Mouse (Mus musculus) limb, embryonic 12.5 days (tissue): ENCODE data around the gene Rab11fip5. TPM values are rescaled to one million over a fixed set of nuclear protein-coding genes. Genes with fewer than 3 reads are reported as not detected.
A peak's percentile ranks its signal among the peaks of the same experiment; 100 is the strongest.

ENCODE experiments used
- ATAC-seq: fragments of 200-750 bp; cut with Nextera tagmentation; 2 replicates; pipeline ENCODE4 v1.8.0; 2017; ENCODE audit warnings: low read depth, moderate TSS enrichment; ENCODE audit not compliant: insufficient number of reproducible peaks, insufficient read depth, low FRiP score, low TSS enrichment
- H3K27ac ChIP-seq: fragments of 300-500 bp; sonication (generic); 2 replicates; pipeline ENCODE4 v1.5.1; 2016; ENCODE audit warnings: mild to moderate bottlenecking, moderate library complexity
- H3K27me3 ChIP-seq: fragments of 300-500 bp; sonication (generic); 2 replicates; pipeline ENCODE4 v1.6.1; 2016; ENCODE audit warnings: mild to moderate bottlenecking, moderate library complexity
- H3K36me3 ChIP-seq: fragments of 300-500 bp; sonication (generic); 2 replicates; pipeline ENCODE4 v1.6.1; 2016; ENCODE audit warnings: mild to moderate bottlenecking, moderate library complexity
- H3K4me1 ChIP-seq: fragments of 300-500 bp; sonication (generic); replicated peaks from 2 replicates; pipeline ENCODE4 v1.6.1; 2016
- H3K4me2 ChIP-seq: fragments of 300-500 bp; sonication (generic); 2 replicates; pipeline ENCODE4 v1.6.1; 2016; ENCODE audit warnings: mild to moderate bottlenecking, moderate library complexity
- H3K4me3 ChIP-seq: fragments of 300-500 bp; sonication (generic); replicated peaks from 2 replicates; pipeline ENCODE4 v1.5.1; 2016; ENCODE audit warnings: mild to moderate bottlenecking
- H3K9ac ChIP-seq: fragments of 300-500 bp; sonication (generic); replicated peaks from 2 replicates; pipeline ENCODE4 v1.6.1; 2016; ENCODE audit warnings: mild to moderate bottlenecking, moderate library complexity
- H3K9me3 ChIP-seq: fragments of 300-500 bp; sonication (generic); 2 replicates; pipeline ENCODE4 v1.6.1; 2016; ENCODE audit warnings: mild to moderate bottlenecking, moderate library complexity
- WGBS: fragments of 180-500 bp; shearing (Covaris S2); methylation state at CpG from one replicate; pipeline ENCODE4 v1.1.7; 2016; 5-methylcytosine and 5-hydroxymethylcytosine counted together
- polyA plus RNA-seq: library from polyadenylated mRNA; unstranded; fragments of >200 nt; fragmentation: Nextera tagmentation; extraction: Ambion mirVana; gene quantifications from 2 replicates; pipeline ENCODE4 v1.2.1, GENCODE M21; 2016

Rab11fip5 gene
- polyA plus RNA-seq, 1 experiment from 2014 or later: 9.8 TPM

- 49% methylated on average over 9 of the region's 9 CpGs for WGBS
Measured at GRCm38 (mm10) chr6:85314064-85314798, 60.2 kb downstream of the Rab11fip5 start.

GRCm38 (mm10) chr6:85307894-85308293, 66.5 kb downstream of the Rab11fip5 start:
- Histone ChIP-seq H3K4me1 (peaks cover 2% of the 10 kb centered on the region), H3K27me3 (no peaks in the 10 kb centered on the region), H3K4me2 (no peak overlapping the region), H3K9me3 (no peaks in the 10 kb centered on the region), H3K27ac (no peak overlapping the region), H3K4me3 (no peak overlapping the region), H3K9ac (no peak overlapping the region), H3K36me3 (no peaks in the 10 kb centered on the region)
- 78% methylated on average over 4 of the region's 4 CpGs for WGBS
- ATAC-seq: no peak

More at GRCm38 (mm10) chr6:85314064-85314798, 60.2 kb downstream of the Rab11fip5 start:
- H3K4me2 ChIP-seq: no peak overlapping the region
- H3K27ac ChIP-seq: no peak overlapping the region
- H3K4me3 ChIP-seq: no peak overlapping the region
- no peak overlapping the region for H3K9ac ChIP-seq
- no peaks in the 10 kb centered on the region for H3K9me3 ChIP-seq
- no peak for ATAC-seq
- no peaks in the 10 kb centered on the region for H3K36me3 ChIP-seq
- H3K4me1 ChIP-seq: peaks cover 10% of the 10 kb centered on the region; the same call in 1 of the 2 replicates
- H3K27me3 ChIP-seq: no peaks in the 10 kb centered on the region

- WGBS: 87% methylated on average over 3 of the region's 3 CpGs
- peaks cover 11% of the 10 kb centered on the region for H3K4me1 ChIP-seq
- H3K4me3 ChIP-seq: no peak overlapping the region
- peaks cover 2% of the 10 kb centered on the region; the same call in 1 of the 2 replicates for H3K9me3 ChIP-seq
- H3K36me3 ChIP-seq: no peaks in the 10 kb centered on the region
- H3K27me3 ChIP-seq: no peaks in the 10 kb centered on the region
- no peak overlapping the region for H3K9ac ChIP-seq
- H3K4me2 ChIP-seq: no peak overlapping the region
- no peak overlapping the region for H3K27ac ChIP-seq
- ATAC-seq: no peak
Measured at GRCm38 (mm10) chr6:85306375-85306774, 68.1 kb downstream of the Rab11fip5 start.

- no peak for ATAC-seq
- peaks cover 11% of the 10 kb centered on the region for H3K4me1 ChIP-seq
- H3K9me3 ChIP-seq: peaks cover 3% of the 10 kb centered on the region; the same call in 1 of the 2 replicates
- H3K9ac ChIP-seq: no peak overlapping the region
- no peaks in the 10 kb centered on the region for H3K27me3 ChIP-seq
- no peak overlapping the region for H3K4me3 ChIP-seq
- no peak overlapping the region for H3K27ac ChIP-seq
- H3K4me2 ChIP-seq: no peak overlapping the region
- H3K36me3 ChIP-seq: no peaks in the 10 kb centered on the region
Measured at GRCm38 (mm10) chr6:85305826-85306225, 68.6 kb downstream of the Rab11fip5 start.

- Histone ChIP-seq H3K4me3 (no peak overlapping the region), H3K27ac (no peak overlapping the region), H3K27me3 (no peaks in the 10 kb centered on the region), H3K4me1 (peaks cover 11% of the 10 kb centered on the region), H3K4me2 (no peak overlapping the region), H3K9me3 (peaks cover 3% of the 10 kb centered on the region; the same call in 1 of the 2 replicates), H3K36me3 (no peaks in the 10 kb centered on the region), H3K9ac (no peak overlapping the region)
- 85% methylated on average over 5 of the region's 5 CpGs for WGBS
- no peak for ATAC-seq
Measured at GRCm38 (mm10) chr6:85304966-85305365, 69.5 kb downstream of the Rab11fip5 start.

- peaks cover 11% of the 10 kb centered on the region for H3K4me1 ChIP-seq
- no peak overlapping the region for H3K4me3 ChIP-seq
- H3K4me2 ChIP-seq: no peak overlapping the region
- peaks cover 3% of the 10 kb centered on the region; the same call in 1 of the 2 replicates for H3K9me3 ChIP-seq
- ATAC-seq: no peak
- H3K27me3 ChIP-seq: no peaks in the 10 kb centered on the region
- H3K36me3 ChIP-seq: no peaks in the 10 kb centered on the region
- 58% methylated on average over 3 of the region's 3 CpGs for WGBS
- peak overlapping the region; percentile 82 for H3K27ac ChIP-seq
- no peak overlapping the region for H3K9ac ChIP-seq
Measured at GRCm38 (mm10) chr6:85302326-85303055, 71.9 kb downstream of the Rab11fip5 start.

- Histone ChIP-seq H3K4me2 (no peak overlapping the region), H3K9ac (no peak overlapping the region), H3K27me3 (no peaks in the 10 kb centered on the region), H3K36me3 (no peaks in the 10 kb centered on the region), H3K9me3 (0 out of 2 replicates have a peak, but pooled peaks cover 7% of the 10 kb centered on the region), H3K27ac (no peak overlapping the region; the same call in 1 of the 2 replicates), H3K4me3 (no peak overlapping the region), H3K4me1 (peaks cover 21% of the 10 kb centered on the region)
- WGBS: 67% methylated on average over 7 of the region's 7 CpGs
- no peak for ATAC-seq
Measured at GRCm38 (mm10) chr6:85295384-85296167, 78.9 kb downstream of the Rab11fip5 start.

- Histone ChIP-seq H3K36me3 (no peaks in the 10 kb centered on the region), H3K4me2 (no peak overlapping the region), H3K4me3 (no peak overlapping the region), H3K9ac (no peak overlapping the region), H3K27me3 (no peaks in the 10 kb centered on the region), H3K9me3 (0 out of 2 replicates have a peak, but pooled peaks cover 7% of the 10 kb centered on the region), H3K4me1 (peaks cover 21% of the 10 kb centered on the region), H3K27ac (no peak overlapping the region)
- WGBS: 48% methylated on average over 5 of the region's 5 CpGs
- ATAC-seq: no peak
Measured at GRCm38 (mm10) chr6:85294004-85294379, 80.4 kb downstream of the Rab11fip5 start.

- Histone ChIP-seq H3K9ac (no peak overlapping the region), H3K4me1 (peaks cover 21% of the 10 kb centered on the region), H3K4me3 (no peak overlapping the region), H3K27ac (no peak overlapping the region), H3K4me2 (no peak overlapping the region), H3K27me3 (no peaks in the 10 kb centered on the region), H3K36me3 (no peaks in the 10 kb centered on the region), H3K9me3 (0 out of 2 replicates have a peak, but pooled peaks cover 7% of the 10 kb centered on the region)
- 56% methylated on average over 10 of the region's 10 CpGs for WGBS
- no peak for ATAC-seq
Measured at GRCm38 (mm10) chr6:85293255-85294003, 81.0 kb downstream of the Rab11fip5 start.

- H3K9ac ChIP-seq: no peak overlapping the region
- no peaks in the 10 kb centered on the region for H3K27me3 ChIP-seq
- 0 out of 2 replicates have a peak, but pooled peaks cover 7% of the 10 kb centered on the region for H3K9me3 ChIP-seq
- H3K36me3 ChIP-seq: no peaks in the 10 kb centered on the region
- H3K27ac ChIP-seq: no peak overlapping the region
- WGBS: 89% methylated on average over 16 of the region's 16 CpGs
- no peak overlapping the region for H3K4me2 ChIP-seq
- H3K4me3 ChIP-seq: no peak overlapping the region
- H3K4me1 ChIP-seq: peaks cover 18% of the 10 kb centered on the region
- no peak for ATAC-seq
Measured at GRCm38 (mm10) chr6:85290869-85291824, 83.3 kb downstream of the Rab11fip5 start.
